24 mouse cellular contexts compared by ENCODE assay signal in genomic region chr19:59649421-59649820, GRCm38 (mm10).
"Had no signal": no experiment of that assay in that cellular context is flagged by ENCODE, and none has a peak within 500 bp of the region (broad histone marks: within the 10 kb centered on the region; RNA-seq: fewer than 3 reads in every experiment).

No protein-coding gene starts in this region.

- H3K9me3 ChIP-seq: heart, embryonic 10.5 days; heart, embryonic 13.5 days; heart, embryonic 15.5 days; hindbrain, embryonic 13.5 days; hindbrain, embryonic 15.5 days; kidney, embryonic 15.5 days; limb, embryonic 13.5 days; limb, embryonic 15.5 days had no signal

- ATAC-seq: hindbrain, postnatal 0 days; intestine, embryonic 16.5 days had no signal

- H3K4me1 ChIP-seq: heart, embryonic 10.5 days; heart, embryonic 13.5 days; heart, embryonic 15.5 days; kidney, embryonic 15.5 days had no signal

- H3K4me2 ChIP-seq: heart, embryonic 13.5 days; heart, embryonic 15.5 days; hindbrain, embryonic 13.5 days; hindbrain, embryonic 15.5 days; kidney, embryonic 15.5 days; limb, embryonic 13.5 days; limb, embryonic 15.5 days had no signal

- DNase-seq: gastrocnemius, postnatal 14 days; gastrocnemius, postnatal 36 days; heart, adult 18-20 months; heart, postnatal 14 days; heart, postnatal 36 days; kidney, adult 11 months; kidney, adult 2 months; kidney, adult 9 months; kidney, postnatal 14 days; kidney, postnatal 36 days; layer of hippocampus, adult 9-11 months; layer of hippocampus, postnatal 36 days; left cerebral cortex, postnatal 4 days had no signal

- H3K4me3 ChIP-seq: heart, embryonic 10.5 days; heart, embryonic 13.5 days; heart, embryonic 15.5 days; hindbrain, embryonic 13.5 days; hindbrain, embryonic 15.5 days; kidney, embryonic 15.5 days; limb, embryonic 13.5 days; limb, embryonic 15.5 days had no signal

- H3K36me3 ChIP-seq: heart, embryonic 10.5 days; heart, embryonic 13.5 days; heart, embryonic 15.5 days; hindbrain, embryonic 13.5 days; hindbrain, embryonic 15.5 days; kidney, embryonic 15.5 days; limb, embryonic 13.5 days; limb, embryonic 15.5 days had no signal

- H3K9ac ChIP-seq: heart, embryonic 13.5 days; heart, embryonic 15.5 days; hindbrain, embryonic 13.5 days; hindbrain, embryonic 15.5 days; kidney, embryonic 15.5 days; limb, embryonic 13.5 days; limb, embryonic 15.5 days had no signal

- H3K27ac ChIP-seq: heart, embryonic 10.5 days; heart, embryonic 13.5 days; heart, embryonic 15.5 days; hindbrain, embryonic 13.5 days; hindbrain, embryonic 15.5 days; hindbrain, postnatal 0 days; kidney, embryonic 15.5 days; kidney, postnatal 0 days; limb, embryonic 13.5 days; limb, embryonic 15.5 days had no signal

- H3K27me3 ChIP-seq: heart, embryonic 13.5 days; heart, embryonic 15.5 days; hindbrain, embryonic 13.5 days; hindbrain, embryonic 15.5 days; kidney, embryonic 15.5 days; limb, embryonic 15.5 days had no signal
